15 mouse cellular contexts compared by ENCODE assay signal in genomic region chr10:59932521-59932920, GRCm38 (mm10). TPM values are rescaled to one million over a fixed set of nuclear protein-coding genes. Genes with fewer than 3 reads are reported as not detected.
A peak's percentile ranks its signal among the peaks of the same experiment; 100 is the strongest.
DNase-seq lines count a peak whose midpoint lies in the region; ATAC-seq and TF ChIP-seq lines count a peak whose summit lies in the region.
"Had no signal": no experiment of that assay in that cellular context is flagged by ENCODE, and none has a peak within 500 bp of the region (broad histone marks: within the 10 kb centered on the region; RNA-seq: fewer than 3 reads in every experiment).

No protein-coding gene starts in this region.

- ATAC-seq in lung, embryonic 14.5 days (ENCODE audit: insufficient read depth), result no peak
- ATAC-seq in activated CD4-positive, CD25-positive, alpha-beta regulatory T cell, adult 4 months, result peak; percentile 93
- ATAC-seq in lung, postnatal 0 days, result peak; percentile 57
- ATAC-seq in erythroid progenitor cell, adult 5-6 weeks (replicated peaks; ENCODE audit: low FRiP score, poor library complexity, severe bottlenecking), result no peak

- H3K4me2 ChIP-seq in lung, embryonic 14.5 days, result no peak overlapping the region
- no peak overlapping the region for H3K4me2 ChIP-seq in lung, postnatal 0 days (replicated peaks; ENCODE audit: low read depth, low read length)
- H3K4me2 ChIP-seq: neural tube, embryonic 13.5 days had no signal

- H3K9ac ChIP-seq in lung, embryonic 14.5 days, result no peak overlapping the region
- H3K9ac ChIP-seq in lung, postnatal 0 days (replicated peaks; ENCODE audit: low read depth), result no peak overlapping the region
- H3K9ac ChIP-seq: neural tube, embryonic 13.5 days had no signal

- H3K4me3 ChIP-seq in lung, embryonic 14.5 days (ENCODE audit: low read depth, low read length), result no peak overlapping the region
- H3K4me3 ChIP-seq in lung, postnatal 0 days (ENCODE audit: low read depth, low read length), result no peak overlapping the region
- H3K4me3 ChIP-seq: erythroblast, embryonic 14.5 days; neural tube, embryonic 13.5 days had no signal

- no peak for TF ChIP-seq CTCF in lung, embryonic 14.5 days (IDR thresholded peaks at IDR 0.05; ENCODE audit: low read depth)
- TF ChIP-seq CTCF in lung, postnatal 0 days (IDR thresholded peaks at IDR 0.05), result no peak

- 73% methylated on average over 6 of the region's 6 CpGs for WGBS in lung, embryonic 14.5 days
- 64% methylated on average over 6 of the region's 6 CpGs for WGBS in lung, postnatal 0 days

- no peak overlapping the region for H3K27ac ChIP-seq in lung, embryonic 14.5 days (ENCODE audit: low read depth)
- H3K27ac ChIP-seq in lung, postnatal 0 days (ENCODE audit: low read length), result no peak overlapping the region
- H3K27ac ChIP-seq: neural tube, embryonic 13.5 days had no signal

- H3K36me3 ChIP-seq in lung, embryonic 14.5 days (ENCODE audit: insufficient read depth), result no peaks in the 10 kb centered on the region
- H3K36me3 ChIP-seq in lung, postnatal 0 days (ENCODE audit: insufficient read depth, low read length), result no peaks in the 10 kb centered on the region
- no peaks in the 10 kb centered on the region for H3K36me3 ChIP-seq in splenic B cell, adult 2 months (ENCODE audit: control insufficient read depth, insufficient read depth, low read length, poor library complexity, severe bottlenecking)
- H3K36me3 ChIP-seq: neural tube, embryonic 13.5 days had no signal

- H3K27me3 ChIP-seq in lung, embryonic 14.5 days (ENCODE audit: insufficient read depth, low read length), result no peaks in the 10 kb centered on the region
- H3K27me3 ChIP-seq in lung, postnatal 0 days (replicated peaks; ENCODE audit: insufficient read depth, low read length), result no peaks in the 10 kb centered on the region
- H3K27me3 ChIP-seq in splenic B cell, adult 2 months (ENCODE audit: control insufficient read depth, insufficient read depth, low read length, poor library complexity, severe bottlenecking), result no peaks in the 10 kb centered on the region
- H3K27me3 ChIP-seq: neural tube, embryonic 13.5 days had no signal

- DNase-seq in lung, embryonic 14.5 days, result peak; percentile 36
- no peak for DNase-seq in lung, postnatal 14 days
- peak; percentile 64 for DNase-seq in lung, postnatal 0 days (ENCODE audit: low spot score)
- DNase-seq in splenic B cell, adult 2 months (ENCODE audit: low read depth, low spot score), result peak; percentile 71
- DNase-seq in right cerebral cortex, postnatal 14 days, result no peak
- DNase-seq: cerebellum, adult 9-11 months; heart, adult 11 months; heart, postnatal 4 days; left cerebral cortex, postnatal 4 days; right cerebral cortex, postnatal 4 days; thymus, postnatal 14 days had no signal

- H3K9me3 ChIP-seq in lung, embryonic 14.5 days (ENCODE audit: low read depth, low read length), result no peaks in the 10 kb centered on the region
- no peaks in the 10 kb centered on the region for H3K9me3 ChIP-seq in lung, postnatal 0 days (ENCODE audit: low read length)
- H3K9me3 ChIP-seq: neural tube, embryonic 13.5 days had no signal

- H3K4me1 ChIP-seq in lung, embryonic 14.5 days (ENCODE audit: insufficient read depth), result no peaks in the 10 kb centered on the region
- no peaks in the 10 kb centered on the region for H3K4me1 ChIP-seq in lung, postnatal 0 days (ENCODE audit: insufficient read depth, low read depth, low read length)

- peak; percentile 80 for TF ChIP-seq EP300 in lung, postnatal 0 days (IDR thresholded peaks at IDR 0.05)

RNA-seq across cellular contexts. Expression of gene Ddit4, which starts 19.1 kb away (rescaled TPM):
- 3.0 and 3.5 TPM in 2 replicates for polyA plus RNA-seq in lung, embryonic 14.5 days (2014; fragmentation: Nextera tagmentation; extraction: Ambion mirVana)
- polyA plus RNA-seq in activated CD4-positive, CD25-positive, alpha-beta regulatory T cell, adult 4 months (2017; shearing (Covaris generic)), result 10 to 100 TPM; 17.5 to 31.2 TPM
- 21.2 and 28.1 TPM in 2 replicates for polyA plus RNA-seq in lung, postnatal 0 days (2015; fragmentation: Nextera tagmentation; extraction: Ambion mirVana)
- total RNA-seq in erythroid progenitor cell, adult 5-6 weeks (2015; ENCODE audit: low replicate concordance), result 0.72 and 3.8 TPM in 2 replicates
- 1.9 TPM in 1 of 2 replicates, not detected in the other for total RNA-seq in erythroid progenitor cell, adult 5-6 weeks (2017; ENCODE audit: low replicate concordance)

RNA-seq across cellular contexts. Expression of gene Dnajb12, which starts 53.2 kb away (rescaled TPM):
- polyA plus RNA-seq in lung, embryonic 14.5 days (2014; fragmentation: Nextera tagmentation; extraction: Ambion mirVana), result 26.7 and 28.1 TPM in 2 replicates
- 10 to 100 TPM; 18.4 to 20.7 TPM for polyA plus RNA-seq in activated CD4-positive, CD25-positive, alpha-beta regulatory T cell, adult 4 months (2017; shearing (Covaris generic))
- 19.8 and 24.4 TPM in 2 replicates for polyA plus RNA-seq in lung, postnatal 0 days (2015; fragmentation: Nextera tagmentation; extraction: Ambion mirVana)
- 27.2 and 34.2 TPM in 2 replicates for total RNA-seq in erythroid progenitor cell, adult 5-6 weeks (2015; ENCODE audit: low replicate concordance)
- 30.4 and 32.7 TPM in 2 replicates for total RNA-seq in erythroid progenitor cell, adult 5-6 weeks (2017; ENCODE audit: low replicate concordance)

Comparison
In these comparisons a context has a peak if more than half of its experiments do, and no peak if none do; other contexts are left out.
1. ATAC-seq: peak in activated CD4-positive, CD25-positive, alpha-beta regulatory T cell, adult 4 months (single experiment) and lung, postnatal 0 days (single experiment); none in lung, embryonic 14.5 days (single experiment) and erythroid progenitor cell, adult 5-6 weeks (single experiment).
2. DNase-seq: peak in lung, embryonic 14.5 days (single experiment), lung, postnatal 0 days (single experiment) and splenic B cell, adult 2 months (single experiment); none in lung, postnatal 14 days (single experiment) and right cerebral cortex, postnatal 14 days (single experiment).